Mouse (Mus musculus) kidney, embryonic 16.5 days (tissue): ENCODE measurements at regions not wholly inside any gene's neighbourhood (a gene's known extent, or its start where the extent isn't known, plus 50 kb on each side); places are given as distances from the start of the nearest gene placed in this dataset.

Experiments used
- ATAC-seq: fragments of 200-750 bp; cut with Nextera tagmentation; 2 replicates; pipeline ENCODE4 v1.8.0; 2017; ENCODE audit warnings: moderate TSS enrichment; ENCODE audit not compliant: low FRiP score, low TSS enrichment
- H3K27ac ChIP-seq: fragments of 300-500 bp; sonication (generic); 2 replicates; pipeline ENCODE4 v1.5.1; 2014; ENCODE audit warnings: low read length
- H3K27me3 ChIP-seq: fragments of 300-500 bp; sonication (generic); 2 replicates; pipeline ENCODE4 v1.6.1; 2014; ENCODE audit warnings: low read length, control low read depth, mixed read lengths; ENCODE audit not compliant: insufficient read depth
- H3K36me3 ChIP-seq: fragments of 300-500 bp; sonication (generic); 2 replicates; pipeline ENCODE4 v1.6.1; 2014; ENCODE audit warnings: low read length, control low read depth, mixed read lengths; ENCODE audit not compliant: insufficient read depth
- H3K4me1 ChIP-seq: fragments of 300-500 bp; sonication (generic); 2 replicates; pipeline ENCODE4 v1.6.1; 2014; ENCODE audit warnings: low read length, control low read depth, mixed read lengths; ENCODE audit not compliant: insufficient read depth
- H3K4me2 ChIP-seq: fragments of 300-500 bp; sonication (generic); replicated peaks from 2 replicates; pipeline ENCODE4 v1.6.1; 2014; ENCODE audit warnings: low read depth, low read length
- H3K4me3 ChIP-seq: fragments of 300-500 bp; sonication (generic); 2 replicates; pipeline ENCODE4 v1.5.1; 2014; ENCODE audit warnings: mild to moderate bottlenecking, low read length
- H3K9ac ChIP-seq: fragments of 300-500 bp; sonication (generic); replicated peaks from 2 replicates; pipeline ENCODE4 v1.6.1; 2014; ENCODE audit warnings: low read length
- H3K9me3 ChIP-seq: fragments of 300-500 bp; sonication (generic); 2 replicates; pipeline ENCODE4 v1.6.1; 2016; ENCODE audit warnings: low read length, control low read depth
- WGBS: fragments of 180-500 bp; shearing (Covaris S2); extraction: QIAGEN DNeasy Blood & Tissue Kit; methylation state at CpG from one replicate; pipeline ENCODE4 v1.1.7; 2014; 5-methylcytosine and 5-hydroxymethylcytosine counted together

GRCm38 (mm10) chr13:60019291-60020174 is 157.6 kb downstream of the Gas1 start:
- Histone ChIP-seq H3K4me2 (no peak overlapping the region), H3K9me3 (no peaks in the 10 kb centered on the region), H3K27me3 (no peaks in the 10 kb centered on the region), H3K4me3 (no peak overlapping the region), H3K4me1 (peaks cover 19% of the 10 kb centered on the region), H3K9ac (no peak overlapping the region), H3K36me3 (no peaks in the 10 kb centered on the region), H3K27ac (no peak overlapping the region)
- 23% methylated on average over 13 of the region's 13 CpGs for WGBS
- no peak for ATAC-seq

- WGBS, result 44% methylated on average over 8 of the region's 8 CpGs
- no peak for ATAC-seq
- no peak overlapping the region for H3K4me2 ChIP-seq
Measured at GRCm38 (mm10) chr13:60015854-60016366, 161.3 kb downstream of the Gas1 start.

DNA sequence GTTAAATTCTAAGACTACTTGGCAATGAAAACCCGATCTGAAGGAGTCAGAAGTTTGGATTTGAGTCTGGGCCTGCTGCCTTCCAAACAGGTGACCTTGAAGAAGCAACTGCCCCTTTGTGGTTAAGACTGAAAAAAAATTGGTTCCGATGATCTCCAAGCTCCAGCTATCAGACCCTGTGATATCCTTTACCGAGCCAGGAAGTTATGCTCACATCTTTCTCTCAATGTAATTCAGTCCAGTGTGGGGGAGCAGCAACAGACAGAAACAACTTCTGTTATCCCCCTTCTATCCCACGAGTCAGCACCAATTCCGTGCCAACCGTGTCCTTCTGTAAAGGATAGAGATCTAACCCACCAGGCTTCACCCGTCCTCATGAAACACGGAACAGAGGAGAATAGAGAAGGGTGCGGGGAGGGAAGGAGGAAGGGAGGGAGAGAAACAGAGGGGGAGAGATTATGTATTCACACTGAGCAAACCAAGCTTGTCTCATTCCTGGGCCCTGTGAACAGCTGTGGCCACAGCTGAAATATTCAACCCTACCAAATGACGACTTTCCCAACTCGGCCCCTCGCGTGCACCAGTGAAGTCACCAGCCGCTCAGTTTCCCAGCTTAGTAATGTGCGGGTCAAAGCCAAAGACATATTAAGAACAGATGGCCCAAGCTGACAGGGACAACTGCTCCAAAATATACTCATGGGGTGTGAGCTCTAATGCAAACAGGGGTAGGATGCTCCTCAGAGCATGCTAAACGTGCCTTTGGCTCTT is 164.9 kb downstream of the Gas1 start:
- Histone ChIP-seq H3K27ac (no peak overlapping the region), H3K27me3 (no peaks in the 10 kb centered on the region), H3K36me3 (no peaks in the 10 kb centered on the region), H3K4me3 (no peak overlapping the region), H3K4me1 (peaks cover 21% of the 10 kb centered on the region), H3K9me3 (no peaks in the 10 kb centered on the region), H3K9ac (no peak overlapping the region), H3K4me2 (no peak overlapping the region)
- ATAC-seq, result peak; percentile 46
- WGBS, result 76% methylated on average over 16 of the region's 16 CpGs

More at GRCm38 (mm10) chr13:60015854-60016366, 161.3 kb downstream of the Gas1 start:
- Histone ChIP-seq H3K4me1 (peaks cover 19% of the 10 kb centered on the region), H3K4me3 (no peak overlapping the region), H3K36me3 (no peaks in the 10 kb centered on the region), H3K9me3 (no peaks in the 10 kb centered on the region), H3K27ac (peak overlapping the region; percentile 37; the same call in 1 of the 2 replicates), H3K9ac (no peak overlapping the region), H3K27me3 (no peaks in the 10 kb centered on the region)

- no peaks in the 10 kb centered on the region for H3K27me3 ChIP-seq
- WGBS, result 60% methylated on average over 2 of the region's 2 CpGs
- H3K9ac ChIP-seq, result no peak overlapping the region
- no peak for ATAC-seq
- no peak overlapping the region for H3K4me2 ChIP-seq
- no peak overlapping the region for H3K27ac ChIP-seq
- H3K9me3 ChIP-seq, result no peaks in the 10 kb centered on the region
- no peaks in the 10 kb centered on the region for H3K36me3 ChIP-seq
- no peak overlapping the region for H3K4me3 ChIP-seq
- H3K4me1 ChIP-seq, result peaks cover 19% of the 10 kb centered on the region
Measured at GRCm38 (mm10) chr13:60011092-60011491, 166.1 kb downstream of the Gas1 start.

GRCm38 (mm10) chr13:60007593-60007992 is 169.6 kb downstream of the Gas1 start:
- Histone ChIP-seq H3K4me3 (no peak overlapping the region), H3K36me3 (no peaks in the 10 kb centered on the region), H3K4me2 (no peak overlapping the region), H3K27ac (no peak overlapping the region), H3K4me1 (peaks cover 11% of the 10 kb centered on the region), H3K27me3 (no peaks in the 10 kb centered on the region), H3K9ac (no peak overlapping the region), H3K9me3 (no peaks in the 10 kb centered on the region)
- WGBS, result 14% methylated on average over 7 of the region's 7 CpGs
- ATAC-seq, result peak; percentile 79

DNA sequence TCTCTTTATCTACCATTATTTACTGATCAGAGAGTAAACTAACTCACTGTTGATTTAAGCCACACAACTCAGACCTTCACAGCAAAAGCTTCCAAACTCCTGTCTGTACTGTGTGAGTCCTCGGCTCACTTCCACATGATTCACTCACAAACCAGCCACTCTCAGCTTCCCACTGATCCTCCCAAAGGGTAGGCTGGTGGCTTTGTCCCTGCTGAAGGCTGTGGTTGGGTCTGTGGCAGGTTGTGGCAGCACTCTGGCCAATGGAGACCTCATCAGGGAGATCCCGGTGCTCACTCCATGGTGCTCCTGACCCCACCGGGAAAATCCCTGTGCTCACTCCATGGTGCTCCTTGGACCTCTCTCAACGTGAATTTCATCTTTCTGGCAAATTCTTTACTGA is 170.1 kb downstream of the Gas1 start:
- 64% methylated on average over 4 of the region's 4 CpGs for WGBS
- H3K27me3 ChIP-seq, result no peaks in the 10 kb centered on the region
- H3K27ac ChIP-seq, result no peak overlapping the region
- H3K4me1 ChIP-seq, result peaks cover 11% of the 10 kb centered on the region
- H3K4me3 ChIP-seq, result no peak overlapping the region
- ATAC-seq, result no peak
- H3K9ac ChIP-seq, result no peak overlapping the region
- H3K4me2 ChIP-seq, result no peak overlapping the region
- no peaks in the 10 kb centered on the region for H3K36me3 ChIP-seq
- no peaks in the 10 kb centered on the region for H3K9me3 ChIP-seq

- no peak overlapping the region for H3K4me3 ChIP-seq
- WGBS, result 83% methylated on average over 2 of the region's 2 CpGs
Measured at GRCm38 (mm10) chr13:60004611-60005010, 172.6 kb downstream of the Gas1 start.

GRCm38 (mm10) chr13:60002098-60002497 is 175.1 kb downstream of the Gas1 start:
- 92% methylated on average over 8 of the region's 8 CpGs for WGBS
- Histone ChIP-seq H3K9me3 (no peaks in the 10 kb centered on the region), H3K36me3 (no peaks in the 10 kb centered on the region), H3K4me2 (no peak overlapping the region), H3K4me1 (no peaks in the 10 kb centered on the region), H3K27ac (no peak overlapping the region), H3K4me3 (no peak overlapping the region), H3K27me3 (no peaks in the 10 kb centered on the region), H3K9ac (no peak overlapping the region)
- no peak for ATAC-seq

More at GRCm38 (mm10) chr13:60004611-60005010, 172.6 kb downstream of the Gas1 start:
- Histone ChIP-seq H3K4me1 (peaks cover 11% of the 10 kb centered on the region), H3K27ac (no peak overlapping the region), H3K9me3 (no peaks in the 10 kb centered on the region), H3K27me3 (no peaks in the 10 kb centered on the region), H3K4me2 (no peak overlapping the region), H3K36me3 (no peaks in the 10 kb centered on the region), H3K9ac (no peak overlapping the region)
- ATAC-seq, result no peak

GRCm38 (mm10) chr13:60001637-60002036 is 175.5 kb downstream of the Gas1 start:
- Histone ChIP-seq H3K4me1 (no peaks in the 10 kb centered on the region), H3K27ac (no peak overlapping the region), H3K27me3 (no peaks in the 10 kb centered on the region), H3K4me3 (no peak overlapping the region), H3K9ac (no peak overlapping the region), H3K4me2 (no peak overlapping the region), H3K9me3 (no peaks in the 10 kb centered on the region), H3K36me3 (no peaks in the 10 kb centered on the region)
- 59% methylated on average over 4 of the region's 4 CpGs for WGBS
- no peak for ATAC-seq
